Mouse (Mus musculus) E14TG2a.4 (cell line): ENCODE results near the gene Aspn.
A peak's percentile ranks its signal among the peaks of the same experiment; 100 is the strongest.

Experiments
- H3K27me3 ChIP-seq: 2 replicates; pipeline ENCODE4 v1.6.1; 2014; ENCODE audit warnings: low read length, control low read depth; ENCODE audit not compliant: insufficient read depth
- H3K36me3 ChIP-seq: 2 replicates; pipeline ENCODE4 v1.6.1; 2014; ENCODE audit warnings: low read length, control low read depth; ENCODE audit not compliant: insufficient read depth
- H3K4me1 ChIP-seq: replicated peaks from 2 replicates; pipeline ENCODE4 v1.6.1; 2014; ENCODE audit warnings: low read depth, low read length, control low read depth
- H3K4me3 ChIP-seq: replicated peaks from 2 replicates; pipeline ENCODE4 v1.5.1; 2014; ENCODE audit warnings: mild to moderate bottlenecking, low read length
- H3K9me3 ChIP-seq: 2 replicates; pipeline ENCODE4 v1.6.1; 2014; ENCODE audit warnings: low read length, control low read depth
- CTCF ChIP-seq: conservative IDR thresholded peaks from 2 replicates; pipeline ENCODE4 v1.5.1; 2014; ENCODE audit warnings: low read length
- NANOG ChIP-seq: IDR thresholded peaks from 2 replicates; pipeline ENCODE4 v1.6.1; 2014; ENCODE audit warnings: borderline replicate concordance, low read length, mixed read lengths
- POU5F1 ChIP-seq: IDR thresholded peaks from 2 replicates; pipeline ENCODE4 v1.6.1; 2014; ENCODE audit warnings: low read length, borderline replicate concordance

The Aspn gene

DNA sequence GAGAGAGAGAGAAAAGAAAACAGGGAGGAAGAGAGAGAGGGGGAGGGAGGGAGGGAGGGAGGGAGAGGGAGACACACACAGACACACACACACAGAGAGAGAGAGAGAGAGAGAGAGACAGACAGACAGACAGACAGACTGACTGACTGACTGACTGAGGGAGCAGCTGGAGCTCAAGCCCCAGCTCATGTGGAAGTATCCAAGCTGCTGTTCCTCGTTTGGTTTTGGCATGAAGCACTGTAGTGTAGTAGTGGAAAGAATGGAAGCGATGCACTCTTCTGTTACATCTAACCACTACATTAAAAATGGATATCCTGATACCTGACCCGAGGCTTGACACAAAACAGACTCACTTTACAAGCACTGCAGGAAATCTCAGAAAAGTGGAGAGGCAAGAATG is 1.4 kb downstream of the Aspn start:
- H3K9me3 ChIP-seq: no peaks in the 10 kb centered on the region
- no peak for TF ChIP-seq POU5F1
- no peak for TF ChIP-seq CTCF
- TF ChIP-seq NANOG: no peak

DNA sequence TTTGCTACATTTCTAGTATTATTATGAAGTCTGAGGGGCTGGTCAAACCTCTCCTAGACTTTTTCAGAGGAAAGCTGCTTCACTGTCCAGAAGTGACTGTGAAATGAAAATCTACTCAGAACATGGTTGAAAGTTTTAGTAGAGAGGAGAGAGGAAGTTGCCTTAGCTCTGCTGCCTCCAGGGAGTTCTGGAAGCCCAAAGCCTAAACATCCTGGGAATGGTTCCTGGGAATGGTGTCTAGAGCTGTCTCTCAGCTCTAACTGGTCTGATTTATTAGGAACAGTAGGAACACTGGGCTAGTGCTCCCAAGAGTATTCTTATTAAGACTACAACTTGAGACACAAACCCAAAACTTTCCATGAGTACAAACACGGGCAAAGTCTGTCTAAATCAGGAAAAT is 2.3 kb downstream of the Aspn start:
- H3K4me3 ChIP-seq: no peak overlapping the region
- H3K9me3 ChIP-seq: no peaks in the 10 kb centered on the region
- H3K36me3 ChIP-seq: 0 out of 2 replicates have a peak, but pooled peaks cover 4% of the 10 kb centered on the region
- H3K4me1 ChIP-seq: no peaks in the 10 kb centered on the region
- H3K27me3 ChIP-seq: no peaks in the 10 kb centered on the region
- TF ChIP-seq POU5F1: no peak
- no peak for TF ChIP-seq NANOG

More for the DNA sequence above, 1.4 kb downstream of the Aspn start:
- no peak overlapping the region for H3K4me3 ChIP-seq
- H3K36me3 ChIP-seq: 0 out of 2 replicates have a peak, but pooled peaks cover 4% of the 10 kb centered on the region
- no peaks in the 10 kb centered on the region for H3K4me1 ChIP-seq
- H3K27me3 ChIP-seq: no peaks in the 10 kb centered on the region

DNA sequence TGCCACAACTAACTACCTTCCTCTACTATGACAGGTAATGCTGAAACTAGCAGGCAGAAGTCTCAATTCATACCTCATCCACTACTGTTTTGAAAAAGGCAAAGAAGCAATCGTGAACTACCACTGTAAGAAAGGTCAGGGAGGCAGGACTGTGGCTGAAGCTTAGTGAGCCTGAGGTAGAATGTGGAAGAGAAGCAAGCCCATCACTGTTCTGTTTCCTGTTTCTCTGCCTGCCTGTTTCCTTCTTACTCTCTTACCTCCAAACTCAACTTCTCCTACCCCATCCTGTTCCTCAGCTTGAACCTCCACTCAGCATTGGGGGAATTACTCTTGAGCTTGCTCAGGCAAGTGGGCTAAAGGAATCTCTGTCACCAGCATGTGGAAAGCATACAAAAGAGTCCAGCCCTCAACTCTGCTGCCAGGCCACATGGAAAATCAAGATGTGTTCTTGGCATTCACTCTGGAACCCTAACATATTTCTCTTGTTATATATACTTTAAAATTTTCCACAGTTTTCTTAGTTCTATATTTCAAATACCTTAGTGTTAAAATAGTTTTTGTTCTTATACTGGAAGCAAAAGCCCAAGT is 3.4 kb downstream of the Aspn start:
- TF ChIP-seq NANOG (no peak), CTCF (no peak), POU5F1 (no peak)
- Histone ChIP-seq H3K27me3 (no peaks in the 10 kb centered on the region), H3K4me1 (no peaks in the 10 kb centered on the region), H3K9me3 (no peaks in the 10 kb centered on the region), H3K36me3 (0 out of 2 replicates have a peak, but pooled peaks cover 4% of the 10 kb centered on the region), H3K4me3 (no peak overlapping the region)

DNA sequence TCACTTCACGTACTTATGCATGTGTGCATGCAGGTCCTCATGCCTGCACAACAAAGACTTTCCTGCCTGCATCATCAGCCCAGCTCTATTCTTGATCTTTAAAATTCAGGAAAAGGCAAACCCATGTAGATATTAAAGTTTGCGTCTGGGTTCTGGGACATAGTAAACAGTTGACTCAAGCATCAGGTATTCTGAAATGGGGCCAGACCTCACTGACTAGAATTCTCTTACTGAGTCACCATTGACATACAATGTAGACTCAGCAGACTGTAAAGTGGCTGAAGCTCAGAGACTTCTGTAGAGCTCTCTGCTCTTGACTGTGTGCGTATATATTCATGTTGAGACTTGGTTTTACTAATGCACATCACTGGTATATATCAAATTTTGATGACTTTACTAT is 5.4 kb downstream of the Aspn start:
- TF ChIP-seq POU5F1 (no peak), NANOG (no peak), CTCF (no peak)
- Histone ChIP-seq H3K4me1 (no peaks in the 10 kb centered on the region), H3K4me3 (no peak overlapping the region)

DNA sequence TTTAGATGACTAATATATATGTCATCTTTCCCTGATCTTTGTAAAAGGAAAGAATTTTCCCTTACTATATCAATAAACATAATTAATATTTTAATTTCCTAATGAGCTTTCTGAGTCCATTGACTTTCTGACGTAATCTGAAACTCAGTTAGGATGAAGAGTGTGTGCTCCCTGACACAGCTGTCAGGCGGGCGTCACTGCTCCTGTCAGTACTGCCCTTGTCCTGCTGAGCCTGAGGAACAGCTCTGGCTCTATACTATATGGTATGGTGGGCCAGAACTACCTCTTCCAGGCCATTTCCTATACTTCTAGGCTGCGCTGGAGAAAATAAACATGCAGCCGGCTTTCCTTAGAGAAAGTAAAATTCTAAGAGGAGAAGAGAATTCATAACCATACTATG is 10.3 kb downstream of the Aspn start:
- Histone ChIP-seq H3K4me1 (no peaks in the 10 kb centered on the region), H3K27me3 (no peaks in the 10 kb centered on the region), H3K36me3 (no peaks in the 10 kb centered on the region), H3K4me3 (no peak overlapping the region), H3K9me3 (no peaks in the 10 kb centered on the region)
- TF ChIP-seq CTCF (no peak), POU5F1 (no peak), NANOG (no peak)

More for the DNA sequence above, 5.4 kb downstream of the Aspn start:
- H3K9me3 ChIP-seq: no peaks in the 10 kb centered on the region
- no peaks in the 10 kb centered on the region for H3K36me3 ChIP-seq
- H3K27me3 ChIP-seq: no peaks in the 10 kb centered on the region

DNA sequence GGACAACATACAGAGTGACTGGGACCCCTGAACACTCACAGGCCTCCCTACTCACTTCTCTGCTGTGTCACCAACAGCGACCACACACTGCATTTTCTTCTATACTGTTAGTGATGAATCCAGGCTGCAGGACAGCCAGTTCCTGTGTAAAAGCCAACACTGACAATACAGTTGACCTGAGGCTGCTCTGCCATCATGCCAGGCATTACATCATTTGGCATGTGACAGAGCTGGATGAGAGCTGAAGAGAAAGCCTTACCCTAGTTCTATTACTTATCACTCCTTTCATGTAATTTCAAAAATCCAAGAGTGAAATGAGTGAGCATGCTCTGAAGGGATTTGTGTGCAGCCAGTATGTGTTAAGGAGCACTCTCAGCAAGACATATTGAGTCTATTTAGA is 12.0 kb downstream of the Aspn start:
- no peaks in the 10 kb centered on the region for H3K36me3 ChIP-seq
- TF ChIP-seq POU5F1 (no peak), CTCF (no peak), NANOG (no peak)
- H3K4me1 ChIP-seq: no peaks in the 10 kb centered on the region
- no peaks in the 10 kb centered on the region for H3K27me3 ChIP-seq
- H3K4me3 ChIP-seq: no peak overlapping the region
- no peaks in the 10 kb centered on the region for H3K9me3 ChIP-seq

DNA sequence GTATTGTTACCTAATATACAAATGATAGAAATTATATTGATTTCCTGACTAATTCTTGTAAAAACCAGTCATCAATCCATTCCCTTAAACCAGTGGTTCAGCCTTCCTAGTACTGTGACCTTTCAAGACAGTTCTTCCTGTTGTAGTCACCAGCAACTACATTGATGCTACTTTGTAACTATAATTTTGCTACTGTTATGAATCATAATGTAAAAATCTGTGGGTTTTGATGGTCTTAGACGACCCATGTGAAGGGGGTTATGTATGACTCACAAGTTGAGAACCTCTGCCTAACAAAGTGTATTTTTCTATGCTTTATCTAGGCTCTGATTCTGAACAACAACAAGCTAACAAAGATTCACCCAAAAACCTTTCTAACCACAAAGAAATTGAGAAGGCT is 12.7 kb downstream of the Aspn start:
- Histone ChIP-seq H3K4me1 (no peaks in the 10 kb centered on the region), H3K9me3 (no peaks in the 10 kb centered on the region), H3K36me3 (no peaks in the 10 kb centered on the region), H3K4me3 (no peak overlapping the region), H3K27me3 (no peaks in the 10 kb centered on the region)
- TF ChIP-seq POU5F1 (no peak), CTCF (no peak), NANOG (no peak)

DNA sequence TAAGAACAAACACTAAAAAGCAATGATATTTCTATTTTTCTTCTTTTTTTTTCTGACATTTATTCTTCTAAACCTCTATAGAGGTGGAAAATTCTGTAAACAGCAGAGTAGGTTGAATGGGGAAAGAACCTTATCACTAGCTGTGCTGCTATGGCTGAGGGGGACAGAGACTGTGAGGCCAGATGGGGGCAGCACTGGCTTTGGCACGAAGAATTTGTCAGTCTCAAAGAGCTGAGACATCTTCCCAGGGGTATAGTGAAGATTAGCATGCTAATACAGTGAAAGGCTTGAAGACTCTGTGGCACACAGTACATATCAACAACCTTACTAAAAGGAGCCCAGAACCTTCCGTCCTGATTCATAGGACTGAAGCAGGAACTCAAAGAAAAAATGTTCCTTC is 14.9 kb downstream of the Aspn start:
- Histone ChIP-seq H3K4me3 (no peak overlapping the region), H3K4me1 (no peaks in the 10 kb centered on the region), H3K9me3 (no peaks in the 10 kb centered on the region), H3K36me3 (no peaks in the 10 kb centered on the region), H3K27me3 (no peaks in the 10 kb centered on the region)
- peak; percentile 22; the same call in 1 of the 2 replicates for TF ChIP-seq CTCF
- TF ChIP-seq NANOG: no peak

DNA sequence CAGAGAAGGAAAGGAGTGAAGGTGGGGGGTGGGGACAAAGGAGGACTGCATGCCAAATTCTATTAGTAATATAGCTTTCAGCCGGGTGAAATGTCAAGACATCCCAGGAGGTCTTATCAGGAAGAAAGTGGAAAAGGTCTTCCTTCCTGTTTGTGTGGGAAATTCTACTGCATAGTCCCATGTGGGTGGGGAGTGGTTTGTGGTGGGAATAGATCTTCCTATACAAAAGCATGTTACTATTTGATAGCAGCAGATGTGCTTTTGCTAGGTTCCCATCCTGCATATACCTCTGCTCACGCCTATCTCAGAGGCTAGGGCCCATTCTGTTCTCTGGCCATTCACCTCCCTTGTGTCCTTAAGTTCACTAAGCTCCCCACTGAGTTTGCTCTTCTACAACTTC is 16.6 kb downstream of the Aspn start:
- no peak for TF ChIP-seq POU5F1
- TF ChIP-seq NANOG: no peak
- no peaks in the 10 kb centered on the region for H3K36me3 ChIP-seq
- no peak overlapping the region for H3K4me3 ChIP-seq
- H3K4me1 ChIP-seq: no peaks in the 10 kb centered on the region
- H3K9me3 ChIP-seq: no peaks in the 10 kb centered on the region
- H3K27me3 ChIP-seq: no peaks in the 10 kb centered on the region
